15 mouse cellular contexts compared by ENCODE assay signal in the genomic region with DNA sequence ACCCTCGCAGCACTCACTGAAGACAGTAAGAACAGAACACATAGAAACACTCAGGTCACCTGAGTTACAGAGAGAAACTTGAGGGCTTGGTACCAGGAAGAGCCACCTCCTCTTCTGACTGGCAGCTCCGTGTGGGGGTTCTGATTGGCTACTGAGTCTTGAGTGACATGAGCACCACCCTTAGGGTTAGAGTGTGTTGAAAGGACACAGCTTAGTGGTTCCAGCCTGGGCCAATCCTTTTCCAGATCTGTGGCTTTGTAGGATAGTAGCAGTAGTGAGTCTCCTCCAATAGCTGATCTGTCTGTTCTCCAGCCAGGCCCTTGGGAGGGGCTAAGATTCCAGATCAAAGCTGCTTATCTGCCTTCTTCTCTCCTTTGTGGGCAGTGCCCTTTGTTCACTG. TPM values are rescaled to one million over a fixed set of nuclear protein-coding genes. Genes with fewer than 3 reads are reported as not detected.
"Had no signal": no experiment of that assay in that cellular context is flagged by ENCODE, and none has a peak within 500 bp of the region (broad histone marks: within the 10 kb centered on the region; RNA-seq: fewer than 3 reads in every experiment).

No protein-coding gene starts in this region.

RNA-seq across cellular contexts. Expression of a gene that starts 10.9 kb away (rescaled TPM):
- total RNA-seq: megakaryocyte-erythroid progenitor cell, adult 5-6 weeks had no signal
- polyA plus RNA-seq: lung, embryonic 14.5 days; lung, embryonic 16.5 days; midbrain, embryonic 10.5 days; midbrain, embryonic 12.5 days; midbrain, embryonic 14.5 days; midbrain, embryonic 16.5 days; neural tube, embryonic 11.5 days; neural tube, embryonic 13.5 days; neural tube, embryonic 15.5 days; small intestine, adult 2 months; stomach, embryonic 14.5 days; stomach, embryonic 16.5 days; thymus, adult 2 months had no signal

RNA-seq across cellular contexts. Expression of a gene that starts 46.4 kb away (rescaled TPM):
- total RNA-seq: megakaryocyte, adult 5-6 weeks had no signal
- polyA plus RNA-seq: small intestine, adult 2 months; thymus, adult 2 months had no signal
